ENCODE assay signal across 19 mouse cellular contexts in genomic region chr13:114398906-114399305, GRCm38 (mm10).
"Had no signal": no experiment of that assay in that cellular context is flagged by ENCODE, and none has a peak within 500 bp of the region (broad histone marks: within the 10 kb centered on the region; RNA-seq: fewer than 3 reads in every experiment).

No protein-coding gene starts in this region.

- H3K27me3 ChIP-seq: megakaryocyte, embryonic 14.5 days; midbrain, embryonic 13.5 days; midbrain, embryonic 15.5 days; neural tube, embryonic 13.5 days; neural tube, embryonic 15.5 days had no signal

- H3K4me2 ChIP-seq: lung, embryonic 14.5 days; midbrain, embryonic 11.5 days; midbrain, embryonic 13.5 days; midbrain, embryonic 15.5 days; neural tube, embryonic 13.5 days; neural tube, embryonic 15.5 days had no signal

- H3K9ac ChIP-seq: lung, embryonic 14.5 days; midbrain, embryonic 13.5 days; midbrain, embryonic 15.5 days; neural tube, embryonic 13.5 days; neural tube, embryonic 15.5 days had no signal

- H3K4me1 ChIP-seq: megakaryocyte, embryonic 14.5 days; midbrain, embryonic 13.5 days; midbrain, embryonic 15.5 days; neural tube, embryonic 13.5 days; neural tube, embryonic 15.5 days had no signal

- ATAC-seq: midbrain, embryonic 13.5 days; midbrain, embryonic 15.5 days had no signal

- H3K4me3 ChIP-seq: megakaryocyte, embryonic 14.5 days; midbrain, embryonic 13.5 days; midbrain, embryonic 15.5 days; myocyte; neural tube, embryonic 13.5 days; neural tube, embryonic 15.5 days had no signal

- DNase-seq: lung, adult 18-20 months; lung, embryonic 14.5 days; lung, postnatal 10 days; lung, postnatal 4 days; retina, postnatal 1 day; right cerebral cortex, adult 18-20 months; right cerebral cortex, postnatal 25 days; right cerebral cortex, postnatal 4 days; spleen, adult 18-20 months; thymus, adult 18-20 months; thymus, postnatal 14 days; thymus, postnatal 36 days had no signal

- H3K9me3 ChIP-seq: midbrain, embryonic 13.5 days; midbrain, embryonic 15.5 days; neural tube, embryonic 13.5 days; neural tube, embryonic 15.5 days had no signal

- H3K36me3 ChIP-seq: midbrain, embryonic 13.5 days; midbrain, embryonic 15.5 days; neural tube, embryonic 13.5 days; neural tube, embryonic 15.5 days had no signal

- H3K27ac ChIP-seq: midbrain, embryonic 13.5 days; midbrain, embryonic 15.5 days; neural tube, embryonic 13.5 days; neural tube, embryonic 15.5 days had no signal
